Mouse (Mus musculus) embryonic facial prominence, embryonic 11.5 days (tissue): ENCODE results near the gene Hist1h2ag. TPM values are rescaled to one million over a fixed set of nuclear protein-coding genes. Genes with fewer than 3 reads are reported as not detected.

ENCODE experiments used
- ATAC-seq: fragments of 200-750 bp; cut with Nextera tagmentation; replicated peaks from 2 replicates; pipeline ENCODE4 v1.8.0; 2017; ENCODE audit warnings: low read depth; ENCODE audit not compliant: insufficient number of reproducible peaks, low FRiP score, low TSS enrichment
- DNase-seq: peaks from one replicate; pipeline ENCODE4 v3.0.0-alpha.2; 2015; ENCODE audit warnings: low spot score
- H3K27ac ChIP-seq: fragments of 300-500 bp; sonication (generic); replicated peaks from 2 replicates; pipeline ENCODE4 v1.5.1; 2014; ENCODE audit warnings: mild to moderate bottlenecking, low read depth, low read length, control low read depth
- H3K27me3 ChIP-seq: fragments of 300-500 bp; sonication (generic); 2 replicates; pipeline ENCODE4 v1.6.1; 2014; ENCODE audit warnings: mild to moderate bottlenecking, low read length, moderate library complexity, mixed read lengths; ENCODE audit not compliant: control insufficient read depth, insufficient read depth
- H3K36me3 ChIP-seq: fragments of 300-500 bp; sonication (generic); replicated peaks from 2 replicates; pipeline ENCODE4 v1.6.1; 2014; ENCODE audit warnings: low read depth, mild to moderate bottlenecking, low read length, moderate library complexity, mixed read lengths; ENCODE audit not compliant: control insufficient read depth, insufficient read depth
- H3K4me1 ChIP-seq: fragments of 300-500 bp; sonication (generic); 2 replicates; pipeline ENCODE4 v1.6.1; 2014; ENCODE audit warnings: low read length, mixed read lengths; ENCODE audit not compliant: control insufficient read depth, insufficient read depth
- H3K4me2 ChIP-seq: fragments of 300-500 bp; sonication (generic); 2 replicates; pipeline ENCODE4 v1.6.1; 2014; ENCODE audit warnings: low read depth, mild to moderate bottlenecking, control low read depth, low read length, moderate library complexity
- H3K4me3 ChIP-seq: fragments of 300-500 bp; sonication (generic); 2 replicates; pipeline ENCODE4 v1.5.1; 2014; ENCODE audit warnings: low read depth, low read length, control low read depth
- H3K9ac ChIP-seq: fragments of 300-500 bp; sonication (generic); replicated peaks from 2 replicates; pipeline ENCODE4 v1.6.1; 2014; ENCODE audit warnings: mild to moderate bottlenecking, control low read depth, low read length
- H3K9me3 ChIP-seq: fragments of 300-500 bp; sonication (generic); replicated peaks from 2 replicates; pipeline ENCODE4 v1.6.1; 2016; ENCODE audit warnings: mild to moderate bottlenecking, low read length, inconsistent platforms, mixed read lengths; ENCODE audit not compliant: control insufficient read depth
- WGBS: fragments of 180-500 bp; shearing (Covaris S2); extraction: QIAGEN DNeasy Blood & Tissue Kit; methylation state at CpG from one replicate; pipeline ENCODE4 v1.1.7; 2014; 5-methylcytosine and 5-hydroxymethylcytosine counted together
- polyA plus RNA-seq: library from polyadenylated mRNA; unstranded; fragments of >200 nt; fragmentation: Nextera tagmentation; extraction: Ambion mirVana; gene quantifications from 2 replicates; pipeline ENCODE4 v1.2.1, GENCODE M21; 2014

Hist1h2ag gene
- polyA plus RNA-seq, 1 experiment from 2014 or later: 99.8 TPM

GRCm38 (mm10) chr13:22008707-22009106 lies 34.0 kb downstream of the Hist1h2ag start:
- Histone ChIP-seq H3K4me1 (0 out of 2 replicates have a peak, but pooled peaks cover 3% of the 10 kb centered on the region), H3K9ac (no peak overlapping the region), H3K4me2 (no peak overlapping the region), H3K27ac (no peak overlapping the region), H3K36me3 (no peaks in the 10 kb centered on the region), H3K27me3 (peaks cover 66% of the 10 kb centered on the region), H3K9me3 (no peaks in the 10 kb centered on the region), H3K4me3 (no peak overlapping the region)
- DNase-seq (no peak), ATAC-seq (no peak)
- WGBS: 73% methylated on average over 3 of the region's 3 CpGs

GRCm38 (mm10) chr13:22007872-22008271 lies 34.9 kb downstream of the Hist1h2ag start:
- 54% methylated on average over 7 of the region's 7 CpGs for WGBS
- Histone ChIP-seq H3K4me3 (no peak overlapping the region), H3K27me3 (peaks cover 68% of the 10 kb centered on the region), H3K27ac (no peak overlapping the region), H3K9ac (no peak overlapping the region), H3K9me3 (no peaks in the 10 kb centered on the region), H3K36me3 (no peaks in the 10 kb centered on the region), H3K4me2 (no peak overlapping the region), H3K4me1 (0 out of 2 replicates have a peak, but pooled peaks cover 3% of the 10 kb centered on the region)
- ATAC-seq (no peak), DNase-seq (no peak)

- Histone ChIP-seq H3K4me3 (peak overlapping the region; percentile 47), H3K36me3 (no peaks in the 10 kb centered on the region), H3K9ac (no peak overlapping the region), H3K27ac (no peak overlapping the region), H3K4me1 (0 out of 2 replicates have a peak, but pooled peaks cover 3% of the 10 kb centered on the region), H3K4me2 (peak overlapping the region; percentile 91), H3K9me3 (no peaks in the 10 kb centered on the region), H3K27me3 (peaks cover 73% of the 10 kb centered on the region)
- WGBS: 2% methylated on average over 18 of the region's 18 CpGs
- 0 out of 2 replicates have a peak, but pooled peaks have one; percentile 17 for ATAC-seq
- DNase-seq: no peak
Observed at GRCm38 (mm10) chr13:22007121-22007510, 35.6 kb downstream of the Hist1h2ag start.

- H3K4me3 ChIP-seq: peak overlapping the region; percentile 47
- H3K27ac ChIP-seq: no peak overlapping the region
- ATAC-seq (peak; percentile 74), DNase-seq (peak; percentile 80)
- no peaks in the 10 kb centered on the region for H3K36me3 ChIP-seq
- peak overlapping the region; percentile 91 for H3K4me2 ChIP-seq
- H3K9ac ChIP-seq: no peak overlapping the region
- no peaks in the 10 kb centered on the region for H3K9me3 ChIP-seq
- peaks cover 76% of the 10 kb centered on the region for H3K27me3 ChIP-seq
- 0 out of 2 replicates have a peak, but pooled peaks cover 3% of the 10 kb centered on the region for H3K4me1 ChIP-seq
- 0% methylated on average over 38 of the region's 38 CpGs for WGBS
Observed at GRCm38 (mm10) chr13:22006334-22007120, 36.2 kb downstream of the Hist1h2ag start.

GRCm38 (mm10) chr13:22005605-22006333 lies 37.0 kb downstream of the Hist1h2ag start:
- H3K4me3 ChIP-seq: peak overlapping the region; percentile 47
- peaks cover 78% of the 10 kb centered on the region for H3K27me3 ChIP-seq
- no peaks in the 10 kb centered on the region for H3K9me3 ChIP-seq
- H3K4me2 ChIP-seq: peak overlapping the region; percentile 91
- 0 out of 2 replicates have a peak, but pooled peaks cover 3% of the 10 kb centered on the region for H3K4me1 ChIP-seq
- under 1% methylated on average over 45 of the region's 45 CpGs for WGBS
- peak overlapping the region; percentile 44 for H3K9ac ChIP-seq
- no peak overlapping the region for H3K27ac ChIP-seq
- peak; percentile 81 for ATAC-seq
- peak; percentile 50 for DNase-seq
- no peaks in the 10 kb centered on the region for H3K36me3 ChIP-seq

GRCm38 (mm10) chr13:22001823-22002222 lies 40.9 kb downstream of the Hist1h2ag start:
- H3K27me3 ChIP-seq: peaks cover 73% of the 10 kb centered on the region
- H3K36me3 ChIP-seq: no peaks in the 10 kb centered on the region
- DNase-seq (no peak), ATAC-seq (no peak)
- H3K4me1 ChIP-seq: 0 out of 2 replicates have a peak, but pooled peaks cover 2% of the 10 kb centered on the region
- H3K4me2 ChIP-seq: no peak overlapping the region
- H3K9ac ChIP-seq: no peak overlapping the region
- H3K9me3 ChIP-seq: no peaks in the 10 kb centered on the region
- WGBS: 28% methylated on average over 5 of the region's 5 CpGs
- no peak overlapping the region for H3K4me3 ChIP-seq
- H3K27ac ChIP-seq: no peak overlapping the region

- DNase-seq (no peak), ATAC-seq (no peak)
- Histone ChIP-seq H3K4me2 (no peak overlapping the region), H3K9ac (no peak overlapping the region), H3K9me3 (no peaks in the 10 kb centered on the region), H3K27ac (no peak overlapping the region), H3K4me1 (no peaks in the 10 kb centered on the region), H3K27me3 (peaks cover 70% of the 10 kb centered on the region), H3K4me3 (no peak overlapping the region), H3K36me3 (no peaks in the 10 kb centered on the region)
- WGBS: 53% methylated on average over 2 of the region's 2 CpGs
Observed at GRCm38 (mm10) chr13:22001346-22001745, 41.4 kb downstream of the Hist1h2ag start.

GRCm38 (mm10) chr13:21999147-21999546 lies 43.6 kb downstream of the Hist1h2ag start:
- no peaks in the 10 kb centered on the region for H3K4me1 ChIP-seq
- no peak overlapping the region for H3K9ac ChIP-seq
- no peak overlapping the region for H3K4me2 ChIP-seq
- no peak for ATAC-seq
- WGBS: 33% methylated on average over 4 of the region's 4 CpGs
- H3K36me3 ChIP-seq: no peaks in the 10 kb centered on the region
- H3K27me3 ChIP-seq: peaks cover 57% of the 10 kb centered on the region
- no peak overlapping the region for H3K4me3 ChIP-seq
- no peaks in the 10 kb centered on the region for H3K9me3 ChIP-seq
- H3K27ac ChIP-seq: no peak overlapping the region
- DNase-seq: no peak
